Mouse (Mus musculus) intestine, postnatal 0 days (tissue): ENCODE data around the gene Tmem198. TPM values are rescaled to one million over a fixed set of nuclear protein-coding genes. Genes with fewer than 3 reads are reported as not detected.

Source experiments
- ATAC-seq: fragments of 200-750 bp; cut with Nextera tagmentation; 2 replicates; pipeline ENCODE4 v1.8.0; 2017; ENCODE audit warnings: mild to moderate bottlenecking, moderate TSS enrichment, moderate library complexity
- H3K27ac ChIP-seq: fragments of 300-500 bp; sonication (generic); 2 replicates; pipeline ENCODE4 v1.5.1; 2014; ENCODE audit warnings: mild to moderate bottlenecking, low read depth, low read length, moderate library complexity
- H3K27me3 ChIP-seq: fragments of 300-500 bp; sonication (generic); replicated peaks from 2 replicates; pipeline ENCODE4 v1.6.1; 2014; ENCODE audit warnings: low read length, mixed read lengths; ENCODE audit not compliant: control insufficient read depth, insufficient read depth
- H3K36me3 ChIP-seq: fragments of 300-500 bp; sonication (generic); 2 replicates; pipeline ENCODE4 v1.6.1; 2014; ENCODE audit warnings: mild to moderate bottlenecking, moderate library complexity; ENCODE audit not compliant: control insufficient read depth, insufficient read depth
- H3K4me1 ChIP-seq: fragments of 300-500 bp; sonication (generic); replicated peaks from 2 replicates; pipeline ENCODE4 v1.6.1; 2014; ENCODE audit warnings: antibody characterized with exemption, low read length, mixed read lengths; ENCODE audit not compliant: control insufficient read depth, insufficient read depth
- H3K4me2 ChIP-seq: fragments of 300-500 bp; sonication (generic); replicated peaks from 2 replicates; pipeline ENCODE4 v1.6.1; 2014; ENCODE audit warnings: low read depth, mild to moderate bottlenecking, moderate library complexity
- H3K4me3 ChIP-seq: fragments of 300-500 bp; sonication (generic); 2 replicates; pipeline ENCODE4 v1.5.1; 2014; ENCODE audit warnings: low read depth, low read length
- H3K9ac ChIP-seq: fragments of 300-500 bp; sonication (generic); 2 replicates; pipeline ENCODE4 v1.6.1; 2014; ENCODE audit warnings: mild to moderate bottlenecking, low read depth, low read length
- H3K9me3 ChIP-seq: fragments of 300-500 bp; sonication (generic); 2 replicates; pipeline ENCODE4 v1.6.1; 2016; ENCODE audit warnings: mixed run types; ENCODE audit not compliant: control insufficient read depth
- CTCF ChIP-seq: sonication (generic); IDR thresholded peaks from 2 replicates; pipeline ENCODE4 v1.5.1; 2016; ENCODE audit warnings: low read depth, mild to moderate bottlenecking, control low read depth, antibody characterized with exemption, moderate library complexity
- WGBS: fragments of 180-500 bp; shearing (Covaris S2); extraction: QIAGEN DNeasy Blood & Tissue Kit; methylation state at CpG from one replicate; pipeline ENCODE4 v1.1.7; 2014; 5-methylcytosine and 5-hydroxymethylcytosine counted together
- polyA plus RNA-seq: library from polyadenylated mRNA; unstranded; fragments of >200 nt; fragmentation: Nextera tagmentation; extraction: Ambion mirVana; gene quantifications from 2 replicates; pipeline ENCODE4 v1.2.1, GENCODE M21; 2015

Tmem198 gene
- polyA plus RNA-seq, 1 experiment from 2014 or later = 1.3 TPM

- WGBS = 57% methylated on average over 12 of the region's 12 CpGs
- no peak overlapping the region for H3K4me2 ChIP-seq
- H3K9ac ChIP-seq = no peak overlapping the region
- no peak overlapping the region for H3K4me3 ChIP-seq
- peaks cover 48% of the 10 kb centered on the region for H3K36me3 ChIP-seq
- TF ChIP-seq CTCF = peak; percentile 81
- H3K4me1 ChIP-seq = no peaks in the 10 kb centered on the region
- no peak; the same call in 1 of the 2 replicates for ATAC-seq
- H3K27ac ChIP-seq = no peak overlapping the region
- H3K27me3 ChIP-seq = no peaks in the 10 kb centered on the region
- H3K9me3 ChIP-seq = no peaks in the 10 kb centered on the region
These were observed 15.7 kb downstream of the Tmem198 start for GRCm38 (mm10) chr1:75494878-75495548.

- H3K27me3 ChIP-seq = no peaks in the 10 kb centered on the region
- H3K36me3 ChIP-seq = peaks cover 64% of the 10 kb centered on the region
- WGBS = 86% methylated on average over 4 of the region's 4 CpGs
- no peak overlapping the region for H3K4me2 ChIP-seq
- no peak overlapping the region for H3K9ac ChIP-seq
- TF ChIP-seq CTCF = no peak
- H3K9me3 ChIP-seq = no peaks in the 10 kb centered on the region
- H3K4me1 ChIP-seq = no peaks in the 10 kb centered on the region
- no peak for ATAC-seq
- no peak overlapping the region for H3K27ac ChIP-seq
- H3K4me3 ChIP-seq = no peak overlapping the region
These were observed 19.6 kb downstream of the Tmem198 start for GRCm38 (mm10) chr1:75498897-75499296.

DNA sequence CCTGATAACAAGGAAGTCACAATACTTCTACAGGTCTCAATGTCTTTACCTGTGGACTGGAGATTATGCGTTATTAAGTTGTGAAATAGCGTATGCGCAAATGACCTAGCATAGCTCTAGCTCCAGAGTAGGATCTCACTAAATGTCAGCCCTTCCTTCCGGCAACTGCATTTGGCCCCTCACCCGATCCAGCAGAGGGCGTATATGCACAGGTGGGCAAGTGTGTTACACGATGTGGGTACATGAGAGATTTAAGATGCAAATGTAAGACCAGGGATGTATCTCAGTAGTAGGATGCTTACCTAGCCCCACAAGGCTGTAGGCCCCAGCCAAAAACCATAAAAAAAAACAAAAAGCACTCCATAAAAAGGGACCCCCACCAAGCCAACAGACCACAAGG, 20.1 kb downstream of the Tmem198 start:
- Histone ChIP-seq H3K27me3 (no peaks in the 10 kb centered on the region), H3K4me2 (no peak overlapping the region), H3K36me3 (peaks cover 64% of the 10 kb centered on the region), H3K4me3 (no peak overlapping the region), H3K9me3 (no peaks in the 10 kb centered on the region), H3K27ac (no peak overlapping the region), H3K9ac (no peak overlapping the region), H3K4me1 (no peaks in the 10 kb centered on the region)
- ATAC-seq = no peak
- 75% methylated on average over 7 of the region's 7 CpGs for WGBS
- peak; percentile 71 for TF ChIP-seq CTCF

DNA sequence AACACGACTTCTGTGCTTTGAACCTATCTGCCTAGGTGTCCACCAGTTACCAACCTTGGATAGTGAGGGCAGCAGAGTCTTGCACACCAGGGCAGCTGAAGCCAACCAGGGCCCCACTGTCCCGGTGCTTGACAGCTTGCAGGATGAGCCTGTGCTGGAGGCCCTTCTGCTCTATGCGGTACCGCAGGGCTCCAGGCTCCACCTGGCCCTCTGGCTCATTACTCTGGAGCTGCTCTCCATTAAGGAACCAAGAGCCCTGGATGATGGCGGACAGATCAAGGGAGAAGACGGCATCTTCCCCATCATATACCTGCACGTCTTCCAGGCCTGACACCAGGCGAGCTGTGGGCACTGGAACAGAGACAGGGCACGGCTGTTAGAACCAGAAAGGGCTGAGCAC, 22.6 kb downstream of the Tmem198 start:
- H3K27me3 ChIP-seq = no peaks in the 10 kb centered on the region
- H3K9me3 ChIP-seq = no peaks in the 10 kb centered on the region
- H3K9ac ChIP-seq = no peak overlapping the region
- ATAC-seq = no peak
- H3K36me3 ChIP-seq = peaks cover 54% of the 10 kb centered on the region
- H3K4me2 ChIP-seq = no peak overlapping the region
- 94% methylated on average over 9 of the region's 9 CpGs for WGBS
- H3K4me3 ChIP-seq = no peak overlapping the region
- no peak overlapping the region for H3K27ac ChIP-seq
- no peak for TF ChIP-seq CTCF
- no peaks in the 10 kb centered on the region; the same call in 1 of the 2 replicates for H3K4me1 ChIP-seq

DNA sequence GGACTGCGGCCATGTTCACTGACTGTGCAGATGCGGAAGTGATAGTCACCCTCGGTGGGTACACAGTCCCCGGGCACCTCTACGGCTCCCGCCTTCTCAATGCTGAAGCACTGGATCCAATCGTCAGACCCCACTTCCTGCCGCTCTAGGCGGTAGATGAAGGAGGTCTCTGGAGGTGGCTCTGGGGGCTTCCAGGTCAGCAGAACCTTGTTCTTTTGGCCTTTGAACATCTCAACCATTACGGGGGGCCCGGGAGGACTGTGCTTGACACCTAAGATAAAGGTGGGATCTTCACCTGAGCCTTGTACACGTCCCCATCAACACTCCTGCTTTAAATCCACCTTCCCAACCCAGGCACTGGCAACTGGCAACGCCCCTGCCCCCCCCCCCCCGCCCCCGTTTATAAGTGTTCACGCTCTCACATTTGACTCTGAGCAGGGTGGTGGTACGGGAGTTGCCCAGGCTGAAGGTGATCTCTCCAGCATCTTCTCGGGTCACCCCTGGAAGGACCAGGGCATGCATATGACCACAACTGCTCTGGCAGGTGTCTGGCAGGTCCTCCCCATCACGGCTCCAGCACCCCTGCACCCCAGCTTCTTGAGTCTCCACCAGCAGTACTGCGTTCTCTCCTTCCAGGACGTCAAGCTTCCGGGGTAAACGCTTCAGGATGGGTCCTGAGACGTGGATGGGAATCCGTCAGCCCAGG, 23.8 kb downstream of the Tmem198 start:
- WGBS = 90% methylated on average over 25 of the region's 25 CpGs
- Histone ChIP-seq H3K9ac (no peak overlapping the region), H3K27me3 (no peaks in the 10 kb centered on the region), H3K9me3 (no peaks in the 10 kb centered on the region), H3K4me1 (no peaks in the 10 kb centered on the region; the same call in 1 of the 2 replicates), H3K36me3 (peaks cover 43% of the 10 kb centered on the region; the same call in 1 of the 2 replicates), H3K27ac (no peak overlapping the region), H3K4me3 (no peak overlapping the region), H3K4me2 (no peak overlapping the region)
- no peak for ATAC-seq
- no peak for TF ChIP-seq CTCF

DNA sequence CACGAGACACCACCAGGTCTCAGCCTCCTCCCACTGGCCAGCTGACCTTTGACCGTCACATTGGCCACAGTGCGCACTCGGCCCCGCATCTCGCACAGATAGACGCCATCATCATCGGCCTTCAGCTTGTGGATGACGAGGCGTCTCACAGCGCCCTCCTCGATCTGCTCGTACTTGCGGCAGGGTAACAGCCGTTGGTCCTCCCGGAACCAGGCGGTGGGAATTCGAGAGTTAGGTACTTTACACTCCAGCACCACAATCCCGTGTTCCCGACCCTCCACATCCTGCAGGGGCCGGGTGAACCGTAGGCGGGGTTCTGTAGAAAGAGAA, 24.3 kb downstream of the Tmem198 start:
- Histone ChIP-seq H3K27ac (no peak overlapping the region), H3K4me2 (peak overlapping the region; percentile 98; the same call in 1 of the 2 replicates), H3K9ac (no peak overlapping the region), H3K4me3 (peak overlapping the region; percentile 3; the same call in 1 of the 2 replicates), H3K4me1 (no peaks in the 10 kb centered on the region; the same call in 1 of the 2 replicates), H3K27me3 (no peaks in the 10 kb centered on the region), H3K9me3 (no peaks in the 10 kb centered on the region), H3K36me3 (peaks cover 38% of the 10 kb centered on the region; the same call in 1 of the 2 replicates)
- no peak for TF ChIP-seq CTCF
- WGBS = 76% methylated on average over 23 of the region's 23 CpGs
- no peak for ATAC-seq
